Mouse (Mus musculus): ENCODE data around the gene Ccdc97.

GRCm38 (mm10) chr7:25694104-25694503, 24.8 kb downstream of the Ccdc97 start:
- no peak for TF ChIP-seq CTCF (IDR thresholded peaks at IDR 0.05)
- TF ChIP-seq EP300 (IDR thresholded peaks at IDR 0.05): no peak
